Comparison of ENCODE assay signal across 13 mouse cellular contexts in genomic region chr12:71429561-71430200, GRCm38 (mm10).
DNase-seq lines count a peak whose midpoint lies in the region; ATAC-seq and TF ChIP-seq lines count a peak whose summit lies in the region.
"Had no signal": no experiment of that assay in that cellular context is flagged by ENCODE, and none has a peak within 500 bp of the region (broad histone marks: within the 10 kb centered on the region; RNA-seq: fewer than 3 reads in every experiment).

No protein-coding gene starts in this region.

- H3K9ac ChIP-seq in kidney, embryonic 15.5 days, result no peak overlapping the region
- H3K9ac ChIP-seq in forebrain, embryonic 13.5 days, result no peak overlapping the region
- no peak overlapping the region for H3K9ac ChIP-seq in heart, adult 2 months (ENCODE audit: low read depth, low read length)
- H3K9ac ChIP-seq: embryonic facial prominence, embryonic 13.5 days; stomach, embryonic 15.5 days had no signal

- no peak overlapping the region for H3K4me2 ChIP-seq in kidney, embryonic 15.5 days
- no peak overlapping the region for H3K4me2 ChIP-seq in forebrain, embryonic 13.5 days
- H3K4me2 ChIP-seq: embryonic facial prominence, embryonic 13.5 days; stomach, embryonic 15.5 days had no signal

- H3K4me3 ChIP-seq in kidney, adult 2 months (ENCODE audit: insufficient read depth, low read depth, low read length), result no peak overlapping the region
- no peak overlapping the region for H3K4me3 ChIP-seq in kidney, embryonic 15.5 days (replicated peaks)
- no peak overlapping the region for H3K4me3 ChIP-seq in forebrain, embryonic 13.5 days
- H3K4me3 ChIP-seq in heart, adult 2 months, result no peak overlapping the region
- H3K4me3 ChIP-seq: embryonic facial prominence, embryonic 13.5 days; stomach, embryonic 15.5 days had no signal

- H3K9me3 ChIP-seq in kidney, embryonic 15.5 days (replicated peaks), result no peaks in the 10 kb centered on the region
- no peaks in the 10 kb centered on the region for H3K9me3 ChIP-seq in forebrain, embryonic 13.5 days (replicated peaks)
- H3K9me3 ChIP-seq: embryonic facial prominence, embryonic 13.5 days; stomach, embryonic 15.5 days had no signal

- 49% methylated on average over 13 of the region's 13 CpGs for WGBS in kidney, adult 2 months
- 26% methylated on average over 13 of the region's 13 CpGs for WGBS in kidney, embryonic 15.5 days
- WGBS in forebrain, embryonic 13.5 days, result 19% methylated on average over 13 of the region's 13 CpGs
- WGBS in heart, adult 2 months, result 69% methylated on average over 13 of the region's 13 CpGs

- intact Hi-C loops in heart, adult 2 months (cut with DNase I), result no loop called here

- H3K27ac ChIP-seq in kidney, adult 2 months (ENCODE audit: insufficient read depth, low read depth, low read length), result no peak overlapping the region
- H3K27ac ChIP-seq in kidney, embryonic 15.5 days, result no peak overlapping the region
- H3K27ac ChIP-seq in forebrain, embryonic 13.5 days, result peak overlapping the region; percentile 26; the same call in 1 of the 2 replicates
- no peak overlapping the region for H3K27ac ChIP-seq in heart, adult 2 months
- H3K27ac ChIP-seq: embryonic facial prominence, embryonic 13.5 days; stomach, embryonic 15.5 days had no signal

- no peaks in the 10 kb centered on the region for H3K79me2 ChIP-seq in heart, adult 2 months (replicated peaks; ENCODE audit: control insufficient read depth, insufficient read depth, low read length)

- no peaks in the 10 kb centered on the region for H3K36me3 ChIP-seq in kidney, adult 2 months (ENCODE audit: control insufficient read depth, insufficient read depth, low read length)
- no peaks in the 10 kb centered on the region for H3K36me3 ChIP-seq in kidney, embryonic 15.5 days
- H3K36me3 ChIP-seq in forebrain, embryonic 13.5 days (ENCODE audit: poor library complexity, severe bottlenecking), result no peaks in the 10 kb centered on the region
- H3K36me3 ChIP-seq in heart, adult 2 months (ENCODE audit: control insufficient read depth, insufficient read depth, low read length), result no peaks in the 10 kb centered on the region
- H3K36me3 ChIP-seq: embryonic facial prominence, embryonic 13.5 days; stomach, embryonic 15.5 days had no signal

- H3K27me3 ChIP-seq in kidney, adult 2 months (replicated peaks; ENCODE audit: control insufficient read depth, insufficient read depth, low read length), result no peaks in the 10 kb centered on the region
- H3K27me3 ChIP-seq in kidney, embryonic 15.5 days, result no peaks in the 10 kb centered on the region
- H3K27me3 ChIP-seq in forebrain, embryonic 13.5 days, result no peaks in the 10 kb centered on the region
- no peaks in the 10 kb centered on the region for H3K27me3 ChIP-seq in heart, adult 2 months (ENCODE audit: control insufficient read depth, insufficient read depth, low read length)
- H3K27me3 ChIP-seq: embryonic facial prominence, embryonic 13.5 days; stomach, embryonic 15.5 days had no signal

- H3K4me1 ChIP-seq in kidney, adult 2 months (ENCODE audit: control insufficient read depth, insufficient read depth, low read length), result no peaks in the 10 kb centered on the region
- H3K4me1 ChIP-seq in kidney, embryonic 15.5 days, result peaks cover 39% of the 10 kb centered on the region
- H3K4me1 ChIP-seq in forebrain, embryonic 13.5 days, result peaks cover 32% of the 10 kb centered on the region
- H3K4me1 ChIP-seq in heart, adult 2 months (ENCODE audit: control insufficient read depth, insufficient read depth, low read length), result no peaks in the 10 kb centered on the region; the same call in none of the 2 replicates

- TF ChIP-seq POLR2A in kidney, adult 2 months (IDR thresholded peaks at IDR 0.05; ENCODE audit: low read depth, low read length), result no peak
- TF ChIP-seq POLR2A in heart, adult 2 months (IDR thresholded peaks at IDR 0.05; ENCODE audit: insufficient read depth, low read depth, low read length), result no peak

- no peak for TF ChIP-seq CTCF in kidney, adult 2 months (conservative IDR thresholded peaks at IDR 0.05; ENCODE audit: insufficient read depth, insufficient read length, low read depth, low read length)
- no peak for TF ChIP-seq CTCF in heart, adult 2 months (IDR thresholded peaks at IDR 0.05)

- ATAC-seq in kidney, embryonic 15.5 days (replicated peaks; ENCODE audit: low FRiP score), result no peak
- peak; percentile 57; the same call in 1 of the 2 replicates for ATAC-seq in forebrain, embryonic 13.5 days
- ATAC-seq: activated CD4-positive, CD25-positive, alpha-beta regulatory T cell, adult 4 months had no signal

- peak; percentile 43 for DNase-seq in kidney, adult 2 months
- DNase-seq in R1 (ENCODE audit: low read depth, low spot score), result peak; percentile 52
- DNase-seq in neural tube, embryonic 10.5 days (ENCODE audit: extremely low spot score, low spot score), result peak; percentile 77
- DNase-seq in heart, adult 2 months, result no peak
- no peak for DNase-seq in left cerebral cortex, adult 9 months (ENCODE audit: low spot score in 2 of 2)
- no peak for DNase-seq in layer of hippocampus, adult 8-10 months (ENCODE audit: low spot score in 2 of 2)
- DNase-seq: gastrocnemius, postnatal 10 days; lung, adult 2 months had no signal

- TF ChIP-seq EP300 in heart, adult 2 months (IDR thresholded peaks at IDR 0.05; ENCODE audit: insufficient read depth, low read depth, low read length), result no peak

Comparison
In these comparisons a context has a peak if more than half of its experiments do, and no peak if none do; other contexts are left out.
1. DNase-seq: peak in kidney, adult 2 months (single experiment), R1 (single experiment) and neural tube, embryonic 10.5 days (single experiment); none in heart, adult 2 months (0 of 2), left cerebral cortex, adult 9 months (0 of 2) and layer of hippocampus, adult 8-10 months (0 of 2).